Mouse (Mus musculus) heart, embryonic 12.5 days (tissue): Measurements from ENCODE around the gene Sphkap. TPM values are rescaled to one million over a fixed set of nuclear protein-coding genes. Genes with fewer than 3 reads are reported as not detected.

Experiments
- ATAC-seq: fragments of 200-750 bp; cut with Nextera tagmentation; 2 replicates; pipeline ENCODE4 v1.8.0; 2017; ENCODE audit warnings: moderate TSS enrichment, moderate library complexity; ENCODE audit not compliant: insufficient number of reproducible peaks, low FRiP score
- H3K27ac ChIP-seq: fragments of 300-500 bp; sonication (generic); 2 replicates; pipeline ENCODE4 v1.5.1; 2016; ENCODE audit warnings: mild to moderate bottlenecking, moderate library complexity; ENCODE audit not compliant: poor library complexity, severe bottlenecking
- H3K27me3 ChIP-seq: fragments of 300-500 bp; sonication (generic); replicated peaks from 2 replicates; pipeline ENCODE4 v1.6.1; 2016; ENCODE audit warnings: mild to moderate bottlenecking, moderate library complexity
- H3K36me3 ChIP-seq: fragments of 300-500 bp; sonication (generic); 2 replicates; pipeline ENCODE4 v1.6.1; 2016; ENCODE audit warnings: mild to moderate bottlenecking, moderate library complexity
- H3K4me1 ChIP-seq: fragments of 300-500 bp; sonication (generic); replicated peaks from 2 replicates; pipeline ENCODE4 v1.6.1; 2016; ENCODE audit warnings: mild to moderate bottlenecking
- H3K4me2 ChIP-seq: fragments of 300-500 bp; sonication (generic); 2 replicates; pipeline ENCODE4 v1.6.1; 2016; ENCODE audit warnings: mild to moderate bottlenecking, moderate library complexity
- H3K4me3 ChIP-seq: fragments of 300-500 bp; sonication (generic); 2 replicates; pipeline ENCODE4 v1.5.1; 2016; ENCODE audit warnings: mild to moderate bottlenecking
- H3K9ac ChIP-seq: fragments of 300-500 bp; sonication (generic); 2 replicates; pipeline ENCODE4 v1.6.1; 2016; ENCODE audit warnings: mild to moderate bottlenecking, moderate library complexity
- H3K9me3 ChIP-seq: fragments of 300-500 bp; sonication (generic); replicated peaks from 2 replicates; pipeline ENCODE4 v1.6.1; 2016; ENCODE audit warnings: mild to moderate bottlenecking, moderate library complexity
- WGBS: fragments of 180-500 bp; shearing (Covaris S2); methylation state at CpG from one replicate; pipeline ENCODE4 v1.1.7; 2016; 5-methylcytosine and 5-hydroxymethylcytosine counted together
- polyA plus RNA-seq: library from polyadenylated mRNA; unstranded; fragments of >200 nt; fragmentation: Nextera tagmentation; extraction: Ambion mirVana; gene quantifications from 2 replicates; pipeline ENCODE4 v1.2.1, GENCODE M21; 2016

Sphkap gene
- polyA plus RNA-seq, 1 experiment from 2014 or later, result 22.9 TPM

GRCm38 (mm10) chr1:83377404-83377803, 30.6 kb downstream of the Sphkap start:
- no peak overlapping the region for H3K4me3 ChIP-seq
- peaks cover 9% of the 10 kb centered on the region; the same call in 1 of the 2 replicates for H3K4me1 ChIP-seq
- no peak overlapping the region for H3K4me2 ChIP-seq
- no peaks in the 10 kb centered on the region for H3K27me3 ChIP-seq
- no peak overlapping the region for H3K9ac ChIP-seq
- ATAC-seq, result no peak
- no peak overlapping the region for H3K27ac ChIP-seq
- H3K9me3 ChIP-seq, result no peaks in the 10 kb centered on the region
- no peaks in the 10 kb centered on the region for H3K36me3 ChIP-seq
- 50% methylated on average over 1 of the region's 1 CpGs for WGBS

GRCm38 (mm10) chr1:83366456-83366855, 41.5 kb downstream of the Sphkap start:
- no peaks in the 10 kb centered on the region for H3K9me3 ChIP-seq
- H3K27ac ChIP-seq, result no peak overlapping the region
- 82% methylated on average over 5 of the region's 5 CpGs for whole genome bisulfite sequencing
- H3K36me3 ChIP-seq, result no peaks in the 10 kb centered on the region
- H3K4me3 ChIP-seq, result no peak overlapping the region
- no peaks in the 10 kb centered on the region for H3K27me3 ChIP-seq
- no peak overlapping the region for H3K4me2 ChIP-seq
- peaks cover 7% of the 10 kb centered on the region; the same call in 1 of the 2 replicates for H3K4me1 ChIP-seq
- H3K9ac ChIP-seq, result no peak overlapping the region
- ATAC-seq, result no peak

GRCm38 (mm10) chr1:83362168-83362567, 45.8 kb downstream of the Sphkap start:
- ATAC-seq, result no peak
- WGBS, result 79% methylated on average over 6 of the region's 6 CpGs
- no peaks in the 10 kb centered on the region for H3K27me3 ChIP-seq

GRCm38 (mm10) chr1:83346453-83346852, 61.5 kb downstream of the Sphkap start:
- Histone ChIP-seq H3K4me1 (peaks cover 35% of the 10 kb centered on the region), H3K27ac (peak overlapping the region; percentile 96), H3K9me3 (no peaks in the 10 kb centered on the region), H3K9ac (no peak overlapping the region), H3K27me3 (no peaks in the 10 kb centered on the region), H3K4me2 (no peak overlapping the region), H3K36me3 (no peaks in the 10 kb centered on the region), H3K4me3 (no peak overlapping the region)
- no peak for ATAC-seq
- WGBS, result 31% methylated on average over 1 of the region's 1 CpGs

More at GRCm38 (mm10) chr1:83362168-83362567, 45.8 kb downstream of the Sphkap start:
- Histone ChIP-seq H3K4me2 (no peak overlapping the region), H3K9me3 (no peaks in the 10 kb centered on the region), H3K4me1 (peaks cover 9% of the 10 kb centered on the region), H3K27ac (no peak overlapping the region), H3K4me3 (no peak overlapping the region), H3K9ac (no peak overlapping the region), H3K36me3 (no peaks in the 10 kb centered on the region)

- peaks cover 32% of the 10 kb centered on the region for H3K4me1 ChIP-seq
- no peak overlapping the region for H3K9ac ChIP-seq
- H3K9me3 ChIP-seq, result no peaks in the 10 kb centered on the region
- ATAC-seq, result peak; percentile 63
- H3K4me3 ChIP-seq, result 0 out of 2 replicates have a peak overlapping the region, but pooled peaks have one; percentile 8
- peak overlapping the region; percentile 58 for H3K4me2 ChIP-seq
- H3K27ac ChIP-seq, result peak overlapping the region; percentile 96
- H3K27me3 ChIP-seq, result no peaks in the 10 kb centered on the region
- WGBS, result 30% methylated on average over 14 of the region's 14 CpGs
- H3K36me3 ChIP-seq, result no peaks in the 10 kb centered on the region
Observed at GRCm38 (mm10) chr1:83345572-83345971, 62.4 kb downstream of the Sphkap start.

GRCm38 (mm10) chr1:83345069-83345468, 62.9 kb downstream of the Sphkap start:
- 36% methylated on average over 3 of the region's 3 CpGs for WGBS
- no peak for ATAC-seq
- Histone ChIP-seq H3K9me3 (no peaks in the 10 kb centered on the region), H3K4me2 (no peak overlapping the region), H3K4me1 (peaks cover 29% of the 10 kb centered on the region), H3K9ac (0 out of 2 replicates have a peak overlapping the region, but pooled peaks have one; percentile 30), H3K36me3 (no peaks in the 10 kb centered on the region), H3K27me3 (no peaks in the 10 kb centered on the region), H3K27ac (peak overlapping the region; percentile 96), H3K4me3 (no peak overlapping the region)

- peaks cover 5% of the 10 kb centered on the region; the same call in 1 of the 2 replicates for H3K36me3 ChIP-seq
- ATAC-seq, result no peak
- H3K27me3 ChIP-seq, result no peaks in the 10 kb centered on the region
- WGBS, result 84% methylated on average over 4 of the region's 4 CpGs
- H3K9me3 ChIP-seq, result no peaks in the 10 kb centered on the region
- peaks cover 28% of the 10 kb centered on the region for H3K4me1 ChIP-seq
- no peak overlapping the region for H3K9ac ChIP-seq
- H3K4me3 ChIP-seq, result no peak overlapping the region
- H3K4me2 ChIP-seq, result no peak overlapping the region
- H3K27ac ChIP-seq, result no peak overlapping the region
Observed at GRCm38 (mm10) chr1:83342726-83343250, 65.2 kb downstream of the Sphkap start.

- Histone ChIP-seq H3K27ac (no peak overlapping the region), H3K9me3 (no peaks in the 10 kb centered on the region), H3K27me3 (no peaks in the 10 kb centered on the region), H3K4me1 (0 out of 2 replicates have a peak, but pooled peaks cover 5% of the 10 kb centered on the region), H3K4me3 (no peak overlapping the region), H3K4me2 (no peak overlapping the region), H3K9ac (no peak overlapping the region), H3K36me3 (peaks cover 15% of the 10 kb centered on the region)
- no peak for ATAC-seq
- 76% methylated on average over 3 of the region's 3 CpGs for WGBS
Observed at GRCm38 (mm10) chr1:83339358-83339757, 68.6 kb downstream of the Sphkap start.

- Histone ChIP-seq H3K27me3 (no peaks in the 10 kb centered on the region), H3K9ac (no peak overlapping the region), H3K36me3 (no peaks in the 10 kb centered on the region), H3K4me1 (no peaks in the 10 kb centered on the region; the same call in 1 of the 2 replicates), H3K27ac (no peak overlapping the region), H3K9me3 (no peaks in the 10 kb centered on the region), H3K4me3 (no peak overlapping the region), H3K4me2 (no peak overlapping the region)
- no peak for ATAC-seq
- WGBS, result 75% methylated on average over 4 of the region's 4 CpGs
Observed at GRCm38 (mm10) chr1:83316917-83317316, 91.1 kb downstream of the Sphkap start.

GRCm38 (mm10) chr1:83315146-83315545, 92.9 kb downstream of the Sphkap start:
- Histone ChIP-seq H3K27me3 (no peaks in the 10 kb centered on the region), H3K4me2 (no peak overlapping the region), H3K4me1 (no peaks in the 10 kb centered on the region; the same call in 1 of the 2 replicates), H3K27ac (no peak overlapping the region), H3K9ac (no peak overlapping the region), H3K36me3 (no peaks in the 10 kb centered on the region), H3K9me3 (no peaks in the 10 kb centered on the region), H3K4me3 (no peak overlapping the region)
- ATAC-seq, result no peak
- WGBS, result 82% methylated on average over 9 of the region's 9 CpGs

- peaks cover 7% of the 10 kb centered on the region for H3K4me1 ChIP-seq
- no peaks in the 10 kb centered on the region for H3K27me3 ChIP-seq
- H3K4me2 ChIP-seq, result no peak overlapping the region
- H3K27ac ChIP-seq, result no peak overlapping the region
- 82% methylated on average over 6 of the region's 6 CpGs for WGBS
- H3K36me3 ChIP-seq, result no peaks in the 10 kb centered on the region
- no peak overlapping the region for H3K4me3 ChIP-seq
- no peak for ATAC-seq
- H3K9me3 ChIP-seq, result no peaks in the 10 kb centered on the region
- H3K9ac ChIP-seq, result no peak overlapping the region
Observed at GRCm38 (mm10) chr1:83311607-83312295, 96.2 kb downstream of the Sphkap start.
